Mouse (Mus musculus): ENCODE measurements at regions not wholly inside any gene's neighbourhood (a gene's known extent, or its start where the extent isn't known, plus 50 kb on each side); places are given as distances from the start of the nearest gene placed in this dataset.

GRCm38 (mm10) chr8:34618046-34618445 lies 506.5 kb upstream of the Gm10131 start:
- TF ChIP-seq CTCF (IDR thresholded peaks at IDR 0.05; ENCODE audit: extremely low read depth, insufficient read depth, low read length) = no peak
- no peak for TF ChIP-seq POLR2A (IDR thresholded peaks at IDR 0.05; ENCODE audit: extremely low read depth, insufficient read depth, low read length)

Measured in cortical plate, adult 2 months (tissue).